Mouse (Mus musculus) lung, embryonic 16.5 days (tissue): ENCODE results near the gene Arhgap23. TPM values are rescaled to one million over a fixed set of nuclear protein-coding genes. Genes with fewer than 3 reads are reported as not detected.

Source experiments
- ATAC-seq: fragments of 200-750 bp; cut with Nextera tagmentation; 2 replicates; pipeline ENCODE4 v1.8.0; 2017; ENCODE audit warnings: low read depth, mild to moderate bottlenecking, moderate library complexity
- H3K27ac ChIP-seq: fragments of 300-500 bp; sonication (generic); 2 replicates; pipeline ENCODE4 v1.5.1; 2014; ENCODE audit warnings: mild to moderate bottlenecking, control low read depth, low read length
- H3K27me3 ChIP-seq: fragments of 300-500 bp; sonication (generic); 2 replicates; pipeline ENCODE4 v1.6.1; 2014; ENCODE audit warnings: low read depth, low read length, mixed read lengths; ENCODE audit not compliant: control insufficient read depth, insufficient read depth
- H3K36me3 ChIP-seq: fragments of 300-500 bp; sonication (generic); 2 replicates; pipeline ENCODE4 v1.6.1; 2014; ENCODE audit warnings: low read length; ENCODE audit not compliant: control insufficient read depth, insufficient read depth
- H3K4me1 ChIP-seq: fragments of 300-500 bp; sonication (generic); replicated peaks from 2 replicates; pipeline ENCODE4 v1.6.1; 2014; ENCODE audit warnings: low read length, mixed read lengths; ENCODE audit not compliant: control insufficient read depth, insufficient read depth
- H3K4me2 ChIP-seq: fragments of 300-500 bp; sonication (generic); 2 replicates; pipeline ENCODE4 v1.6.1; 2014; ENCODE audit warnings: low read depth, low read length, control low read depth
- H3K4me3 ChIP-seq: fragments of 300-500 bp; sonication (generic); 2 replicates; pipeline ENCODE4 v1.5.1; 2014; ENCODE audit warnings: mild to moderate bottlenecking, low read length, control low read depth
- H3K9ac ChIP-seq: fragments of 300-500 bp; sonication (generic); 2 replicates; pipeline ENCODE4 v1.6.1; 2014; ENCODE audit warnings: low read length, control low read depth
- H3K9me3 ChIP-seq: fragments of 300-500 bp; sonication (generic); 2 replicates; pipeline ENCODE4 v1.6.1; 2016; ENCODE audit warnings: low read length; ENCODE audit not compliant: control insufficient read depth
- WGBS: fragments of 180-500 bp; shearing (Covaris S2); extraction: QIAGEN DNeasy Blood & Tissue Kit; methylation state at CpG from one replicate; pipeline ENCODE4 v1.1.7; 2014; 5-methylcytosine and 5-hydroxymethylcytosine counted together
- polyA plus RNA-seq: library from polyadenylated mRNA; unstranded; fragments of >200 nt; fragmentation: Nextera tagmentation; extraction: Ambion mirVana; gene quantifications from 2 replicates; pipeline ENCODE4 v1.2.1, GENCODE M21; 2015

Arhgap23 gene
- polyA plus RNA-seq, 1 experiment from 2014 or later: 5.2 TPM

DNA sequence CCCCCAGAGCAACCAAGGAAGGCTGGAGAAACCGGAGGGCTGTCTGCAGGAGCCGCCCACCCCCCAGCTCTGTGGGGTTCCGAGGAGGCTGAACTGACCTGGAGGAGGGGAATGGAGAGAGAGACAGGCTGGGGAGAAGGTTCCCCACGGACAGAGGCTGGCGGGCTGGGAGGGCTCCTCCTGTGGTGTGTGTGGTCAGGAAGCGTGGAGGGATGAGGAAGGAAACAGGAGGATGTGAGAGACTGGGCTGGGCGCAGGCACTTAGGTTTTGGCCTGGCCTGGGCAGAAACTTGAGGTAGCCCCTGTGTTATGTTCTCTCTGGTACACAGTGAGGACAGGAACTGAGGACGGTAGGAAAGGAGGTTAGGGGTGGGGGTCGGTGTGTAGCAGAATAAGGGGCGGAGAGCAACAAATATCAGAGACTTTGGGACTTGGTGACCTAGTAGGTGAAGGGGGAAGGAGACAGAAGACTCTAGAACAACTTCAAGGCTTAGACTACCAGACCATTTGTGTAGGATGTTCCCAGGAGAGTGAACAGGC is 2.5 kb upstream of the Arhgap23 start:
- 47% methylated on average over 10 of the region's 10 CpGs for WGBS
- peak overlapping the region; percentile 26 for H3K27ac ChIP-seq
- 0 out of 2 replicates have a peak overlapping the region, but pooled peaks have one; percentile 17 for H3K9ac ChIP-seq
- H3K4me1 ChIP-seq: peaks cover 6% of the 10 kb centered on the region; the same call in 1 of the 2 replicates
- no peak overlapping the region for H3K4me3 ChIP-seq
- ATAC-seq: no peak
- H3K36me3 ChIP-seq: no peaks in the 10 kb centered on the region
- H3K9me3 ChIP-seq: no peaks in the 10 kb centered on the region
- H3K4me2 ChIP-seq: no peak overlapping the region; the same call in 1 of the 2 replicates
- no peaks in the 10 kb centered on the region for H3K27me3 ChIP-seq

- Histone ChIP-seq H3K27ac (peak overlapping the region; percentile 93), H3K4me3 (peak overlapping the region; percentile 90), H3K36me3 (no peaks in the 10 kb centered on the region; the same call in 1 of the 2 replicates), H3K9me3 (no peaks in the 10 kb centered on the region), H3K9ac (peak overlapping the region; percentile 91), H3K4me1 (peaks cover 6% of the 10 kb centered on the region; the same call in 1 of the 2 replicates), H3K4me2 (peak overlapping the region; percentile 67), H3K27me3 (no peaks in the 10 kb centered on the region)
- peak; percentile 64 for ATAC-seq
- 1% methylated on average over 42 of the region's 49 CpGs for WGBS
These were observed 641 bp downstream of the Arhgap23 start for GRCm38 (mm10) chr11:97415712-97416636.

DNA sequence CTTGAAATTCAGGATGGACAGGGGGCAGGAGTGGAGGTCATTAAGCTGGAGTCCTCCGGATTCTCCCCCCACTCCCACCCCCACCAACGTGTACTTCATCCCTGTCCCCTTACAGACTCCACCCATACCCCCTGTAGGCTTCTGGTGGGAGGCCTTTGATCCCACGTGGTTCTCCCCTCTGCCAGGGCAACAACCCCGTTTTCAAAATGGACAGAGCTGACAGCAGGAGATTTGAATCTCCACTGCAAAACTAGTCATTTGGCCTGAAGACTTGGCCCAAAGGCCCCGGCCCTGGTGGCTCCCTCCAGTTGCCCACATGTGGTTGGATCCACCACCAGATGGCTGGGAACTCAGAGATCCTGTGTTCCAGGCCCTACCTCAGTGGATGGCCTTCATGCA is 1.3 kb downstream of the Arhgap23 start:
- H3K9ac ChIP-seq: peak overlapping the region; percentile 91; the same call in 1 of the 2 replicates

GRCm38 (mm10) chr11:97418834-97419539 is 3.7 kb downstream of the Arhgap23 start:
- 81% methylated on average over 14 of the region's 14 CpGs for WGBS
- no peak for ATAC-seq
- Histone ChIP-seq H3K4me1 (peaks cover 6% of the 10 kb centered on the region; the same call in 1 of the 2 replicates), H3K36me3 (no peaks in the 10 kb centered on the region; the same call in 1 of the 2 replicates), H3K4me2 (no peak overlapping the region), H3K27ac (no peak overlapping the region), H3K9me3 (no peaks in the 10 kb centered on the region), H3K9ac (no peak overlapping the region), H3K27me3 (no peaks in the 10 kb centered on the region), H3K4me3 (no peak overlapping the region)

More for the DNA sequence above, 1.3 kb downstream of the Arhgap23 start:
- H3K27me3 ChIP-seq: no peaks in the 10 kb centered on the region
- H3K27ac ChIP-seq: peak overlapping the region; percentile 15; the same call in 1 of the 2 replicates
- peaks cover 6% of the 10 kb centered on the region; the same call in 1 of the 2 replicates for H3K4me1 ChIP-seq
- WGBS: 12% methylated on average over 5 of the region's 5 CpGs
- H3K9me3 ChIP-seq: no peaks in the 10 kb centered on the region
- H3K36me3 ChIP-seq: no peaks in the 10 kb centered on the region; the same call in 1 of the 2 replicates
- peak overlapping the region; percentile 90 for H3K4me3 ChIP-seq
- ATAC-seq: no peak
- peak overlapping the region; percentile 67 for H3K4me2 ChIP-seq

- H3K9ac ChIP-seq: no peak overlapping the region
- no peak overlapping the region for H3K4me2 ChIP-seq
These were observed 4.2 kb downstream of the Arhgap23 start for GRCm38 (mm10) chr11:97419540-97419900.

GRCm38 (mm10) chr11:97422507-97422906 is 7.2 kb downstream of the Arhgap23 start:
- ATAC-seq: no peak
- Histone ChIP-seq H3K9me3 (no peaks in the 10 kb centered on the region), H3K9ac (no peak overlapping the region), H3K4me2 (no peak overlapping the region), H3K4me1 (peaks cover 9% of the 10 kb centered on the region; the same call in 1 of the 2 replicates), H3K4me3 (no peak overlapping the region), H3K27ac (no peak overlapping the region), H3K36me3 (no peaks in the 10 kb centered on the region; the same call in 1 of the 2 replicates), H3K27me3 (no peaks in the 10 kb centered on the region)
- 43% methylated on average over 4 of the region's 4 CpGs for WGBS

More at GRCm38 (mm10) chr11:97419540-97419900, 4.2 kb downstream of the Arhgap23 start:
- Histone ChIP-seq H3K36me3 (no peaks in the 10 kb centered on the region; the same call in 1 of the 2 replicates), H3K27ac (no peak overlapping the region), H3K4me1 (peaks cover 11% of the 10 kb centered on the region; the same call in 1 of the 2 replicates), H3K9me3 (no peaks in the 10 kb centered on the region), H3K4me3 (no peak overlapping the region), H3K27me3 (no peaks in the 10 kb centered on the region)
- no peak for ATAC-seq
- WGBS: 42% methylated on average over 5 of the region's 5 CpGs

DNA sequence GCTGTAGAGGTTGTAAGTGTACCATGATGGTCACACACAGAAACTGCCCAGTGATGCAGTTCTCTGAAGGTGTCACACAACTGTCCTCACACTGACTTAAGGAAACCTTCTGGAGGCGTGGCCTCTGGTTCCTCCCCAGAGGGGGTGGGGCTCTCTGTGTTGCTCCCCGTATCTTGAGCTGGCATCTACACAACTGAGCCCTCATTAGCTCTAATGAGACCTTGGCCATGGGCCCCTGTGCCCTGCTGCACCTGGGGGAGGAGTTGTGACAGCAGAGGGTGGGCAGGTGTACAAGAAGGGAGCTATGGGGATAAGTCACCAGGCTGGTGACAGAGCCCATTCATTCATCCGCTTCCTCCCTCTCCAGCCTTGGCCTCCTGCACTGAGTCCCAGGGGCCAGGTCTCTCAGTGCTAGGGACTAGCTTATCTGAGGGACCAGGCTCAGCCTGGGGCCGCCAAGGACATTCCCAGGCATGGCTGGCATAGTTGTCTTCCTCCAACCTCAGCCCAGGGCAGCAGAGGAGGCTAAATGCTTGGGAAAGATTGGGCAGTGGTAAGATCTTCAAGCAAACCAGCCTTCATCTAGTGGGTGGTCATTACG is 8.9 kb downstream of the Arhgap23 start:
- Histone ChIP-seq H3K4me1 (peaks cover 24% of the 10 kb centered on the region), H3K4me2 (no peak overlapping the region), H3K4me3 (no peak overlapping the region), H3K9ac (no peak overlapping the region), H3K27me3 (no peaks in the 10 kb centered on the region), H3K9me3 (no peaks in the 10 kb centered on the region), H3K27ac (no peak overlapping the region), H3K36me3 (no peaks in the 10 kb centered on the region; the same call in 1 of the 2 replicates)
- no peak for ATAC-seq
- 49% methylated on average over 5 of the region's 5 CpGs for WGBS

GRCm38 (mm10) chr11:97424802-97425201 is 9.5 kb downstream of the Arhgap23 start:
- Histone ChIP-seq H3K9ac (no peak overlapping the region), H3K27ac (no peak overlapping the region), H3K36me3 (no peaks in the 10 kb centered on the region; the same call in 1 of the 2 replicates), H3K4me2 (no peak overlapping the region), H3K4me1 (peaks cover 30% of the 10 kb centered on the region), H3K9me3 (no peaks in the 10 kb centered on the region), H3K4me3 (no peak overlapping the region), H3K27me3 (no peaks in the 10 kb centered on the region)
- 26% methylated on average over 3 of the region's 3 CpGs for WGBS
- ATAC-seq: no peak
